In genomic region chr11:100414021-100414913, GRCm38 (mm10) we compare ENCODE assay signal across 8 mouse cellular contexts. TPM values are rescaled to one million over a fixed set of nuclear protein-coding genes. Genes with fewer than 3 reads are reported as not detected.
DNase-seq lines count a peak whose midpoint lies in the region; ATAC-seq lines count a peak whose summit lies in the region.

Gene P3h4 (minus strand): TSS chr11:100414836.

- H3K36me3 ChIP-seq in hindbrain, embryonic 15.5 days = no peaks in the 10 kb centered on the region
- no peaks in the 10 kb centered on the region for H3K36me3 ChIP-seq in megakaryocyte, embryonic 14.5 days (replicated peaks; ENCODE audit: low read length)

- ATAC-seq in hindbrain, embryonic 15.5 days (ENCODE audit: low FRiP score, low read depth) = peak; percentile 94

- H3K4me3 ChIP-seq in hindbrain, embryonic 15.5 days = peak within 1 kb of the TSS; percentile 58
- peak within 1 kb of the TSS; percentile 90 for H3K4me3 ChIP-seq in megakaryocyte, embryonic 14.5 days (replicated peaks)

- WGBS in hindbrain, embryonic 15.5 days = 2% methylated on average over 93 of the region's 93 CpGs

- peak within 1 kb of the TSS; percentile 51 for H3K9ac ChIP-seq in hindbrain, embryonic 15.5 days

- peak within 1 kb of the TSS; percentile 64 for H3K4me2 ChIP-seq in hindbrain, embryonic 15.5 days

- no peaks in the 10 kb centered on the region for H3K9me3 ChIP-seq in hindbrain, embryonic 15.5 days
- no peaks in the 10 kb centered on the region for H3K9me3 ChIP-seq in megakaryocyte, embryonic 14.5 days

- peaks cover 33% of the 10 kb centered on the region for H3K4me1 ChIP-seq in hindbrain, embryonic 15.5 days (replicated peaks)
- peaks cover 15% of the 10 kb centered on the region for H3K4me1 ChIP-seq in megakaryocyte, embryonic 14.5 days

- peaks cover 14% of the 10 kb centered on the region for H3K27me3 ChIP-seq in hindbrain, embryonic 15.5 days
- H3K27me3 ChIP-seq in megakaryocyte, embryonic 14.5 days (replicated peaks) = peaks cover 82% of the 10 kb centered on the region

- peak; percentile 89 to 96 for DNase-seq in adrenal gland, adult (ENCODE audit: inconsistent age in 2 of 2, low spot score in 1 of 2)
- peak; percentile 68 to 87 for DNase-seq in cerebellum, postnatal 4 days (ENCODE audit: low spot score in 2 of 2)
- DNase-seq in gastrocnemius, postnatal 10 days = peak; percentile 83
- peak; percentile 66 to 76 for DNase-seq in left cerebral cortex, postnatal 14 days (ENCODE audit: low spot score in 2 of 2)
- DNase-seq in right cerebral cortex, postnatal 10 days (ENCODE audit: low spot score in 2 of 2) = peak; percentile 75 to 79
- peak; percentile 75 to 79 for DNase-seq in urinary bladder, postnatal 36 days (ENCODE audit: low spot score in 2 of 2)

- intact Hi-C loops in left cerebral cortex, postnatal 14 days (cut with DNase I) = no loop called here

- H3K27ac ChIP-seq in hindbrain, embryonic 15.5 days (replicated peaks) = peak within 1 kb of the TSS; percentile 76

RNA-seq across cellular contexts. Expression of gene P3h4, which starts in this region (rescaled TPM):
- total RNA-seq in gastrocnemius, postnatal 10 days (2021) = 10 to 100 TPM; 15.4 to 22.8 TPM
- polyA plus RNA-seq in hindbrain, embryonic 15.5 days (2015; fragmentation: Nextera tagmentation; extraction: Ambion mirVana) = 21.2 and 25.5 TPM in 2 replicates
- 1 to 10 TPM; 5.7 to 5.8 TPM for total RNA-seq in left cerebral cortex, postnatal 14 days (2021)
- not detected in 2 replicates for polyA plus RNA-seq in megakaryocyte, embryonic 14.5 days (2012; ENCODE audit: insufficient read depth, low replicate concordance)

Comparison
In these comparisons a context has a peak if more than half of its experiments do, and no peak if none do; other contexts are left out.
1. Peak in every context shown above with its lines: DNase-seq, ATAC-seq, H3K4me3 ChIP-seq and H3K27ac ChIP-seq.
2. RNA of gene P3h4 (polyA plus RNA-seq): 21.2 to 25.5 TPM in hindbrain, embryonic 15.5 days; not detected in megakaryocyte, embryonic 14.5 days; every median in the first group is over 10 times any median in the second.